Comparison of ENCODE assay signal across 10 mouse cellular contexts in the genomic region with DNA sequence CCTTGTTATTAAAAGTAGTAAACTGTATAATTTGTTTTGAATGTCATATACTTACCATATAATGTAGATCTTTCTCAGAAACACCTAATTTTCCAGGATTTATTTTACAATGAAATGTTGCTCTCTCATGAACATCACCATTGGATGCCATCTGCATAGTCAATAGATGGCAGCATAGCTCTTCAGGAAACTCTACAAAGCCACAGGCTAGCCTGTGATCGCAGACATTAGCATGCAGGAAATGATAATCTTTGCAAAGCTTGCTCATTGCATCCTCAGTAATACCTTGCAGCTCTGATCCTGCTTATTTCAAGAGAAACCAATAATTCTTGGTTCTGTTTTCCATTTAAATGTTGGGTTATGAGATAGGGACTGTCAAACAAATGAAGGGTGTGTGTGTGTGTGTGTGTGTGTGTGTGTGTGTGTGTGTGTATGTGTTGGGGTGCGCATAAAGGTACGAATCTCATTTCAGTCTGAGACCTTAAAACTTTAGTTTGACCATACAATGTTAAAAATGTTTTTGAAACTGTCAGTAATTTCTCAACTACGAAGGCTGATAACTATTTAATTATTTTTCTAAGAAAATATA.
DNase-seq lines count a peak whose midpoint lies in the region; ATAC-seq lines count a peak whose summit lies in the region.
"Had no signal": no experiment of that assay in that cellular context is flagged by ENCODE, and none has a peak within 500 bp of the region (broad histone marks: within the 10 kb centered on the region; RNA-seq: fewer than 3 reads in every experiment).

No protein-coding gene starts in this region.

- no peak overlapping the region for H3K4me2 ChIP-seq in heart, embryonic 11.5 days

- no peaks in the 10 kb centered on the region for H3K9me3 ChIP-seq in heart, embryonic 11.5 days (replicated peaks; ENCODE audit: control insufficient read depth, low read length)

- 73% methylated on average over 4 of the region's 4 CpGs for WGBS in heart, embryonic 11.5 days (ENCODE audit: insufficient replicate concordance)

- H3K27me3 ChIP-seq in heart, embryonic 11.5 days (ENCODE audit: control insufficient read depth, insufficient read depth, low read length) = no peaks in the 10 kb centered on the region

- no peak overlapping the region for H3K4me3 ChIP-seq in heart, embryonic 11.5 days (ENCODE audit: low read depth, low read length)

- no peaks in the 10 kb centered on the region for H3K4me1 ChIP-seq in heart, embryonic 11.5 days (ENCODE audit: control insufficient read depth, insufficient read depth, low read length)

- no peaks in the 10 kb centered on the region for H3K36me3 ChIP-seq in heart, embryonic 11.5 days (ENCODE audit: control insufficient read depth, insufficient read depth, low read length)

- peak; percentile 2 to 37 for DNase-seq in frontal cortex, postnatal 36 days (ENCODE audit: low spot score in 2 of 2)
- no peak for DNase-seq in frontal cortex, postnatal 25 days (ENCODE audit: low spot score in 2 of 2)
- DNase-seq in 416B (ENCODE audit: low read depth) = peak; percentile 72
- DNase-seq in embryo, embryonic 11 days = peak; percentile 50
- DNase-seq in left cerebral cortex, postnatal 14 days (ENCODE audit: low spot score in 2 of 2) = peak; percentile 43 to 52
- DNase-seq in urinary bladder, postnatal 4 days (ENCODE audit: low spot score in 2 of 2) = no peak
- DNase-seq in heart, postnatal 36 days = no peak
- DNase-seq: gastrocnemius, postnatal 36 days; kidney, postnatal 4 days had no signal

- no peak overlapping the region for H3K9ac ChIP-seq in heart, embryonic 11.5 days (ENCODE audit: low read depth, low read length)

- no peak overlapping the region for H3K27ac ChIP-seq in heart, embryonic 11.5 days (ENCODE audit: low read depth, low read length)

- intact Hi-C loops in left cerebral cortex, postnatal 14 days (cut with DNase I) = loop anchor here (5.0 kb wide), 2 partner anchors 1129 to 1594 kb away; a partner anchor contains a TSS
- intact Hi-C loops in heart, postnatal 36 days (cut with DNase I) = no loop called here

- no peak for ATAC-seq in heart, embryonic 11.5 days (replicated peaks; ENCODE audit: insufficient number of reproducible peaks, low FRiP score, low TSS enrichment)

Comparison
In these comparisons a context has a peak if more than half of its experiments do, and no peak if none do; other contexts are left out.
1. DNase-seq: peak in frontal cortex, postnatal 36 days (2 of 2), 416B (single experiment), embryo, embryonic 11 days (single experiment) and left cerebral cortex, postnatal 14 days (2 of 2); none in frontal cortex, postnatal 25 days (0 of 2), urinary bladder, postnatal 4 days (0 of 2) and heart, postnatal 36 days (0 of 2).